Mouse (Mus musculus) hindbrain, embryonic 10.5 days (tissue): ENCODE measurements around the gene Emg1. TPM values are rescaled to one million over a fixed set of nuclear protein-coding genes. Genes with fewer than 3 reads are reported as not detected.
"Not testable (repeated sequence)": the region's sequence is repeated elsewhere in the genome, so short reads cannot be mapped to it uniquely, and the experiment has no call there.

Source experiments
- DNase-seq: peaks from one replicate; pipeline ENCODE4 v3.0.0-alpha.2; 2017; ENCODE audit warnings: low spot score
- H3K27ac ChIP-seq: fragments of 300-500 bp; sonication (generic); 2 replicates; pipeline ENCODE4 v1.5.1; 2016; ENCODE audit warnings: mild to moderate bottlenecking, moderate library complexity
- H3K27me3 ChIP-seq: fragments of 300-500 bp; sonication (generic); 2 replicates; pipeline ENCODE4 v1.6.1; 2016; ENCODE audit warnings: mild to moderate bottlenecking; ENCODE audit not compliant: poor library complexity, insufficient read depth, severe bottlenecking
- H3K36me3 ChIP-seq: fragments of 300-500 bp; sonication (generic); 2 replicates; pipeline ENCODE4 v1.6.1; 2016; ENCODE audit warnings: mild to moderate bottlenecking, moderate library complexity
- H3K4me1 ChIP-seq: fragments of 300-500 bp; sonication (generic); replicated peaks from 2 replicates; pipeline ENCODE4 v1.6.1; 2016; ENCODE audit warnings: mild to moderate bottlenecking
- H3K4me3 ChIP-seq: fragments of 300-500 bp; sonication (generic); 2 replicates; pipeline ENCODE4 v1.5.1; 2016; ENCODE audit warnings: mild to moderate bottlenecking, moderate library complexity
- H3K9me3 ChIP-seq: fragments of 300-500 bp; sonication (generic); 2 replicates; pipeline ENCODE4 v1.6.1; 2016; ENCODE audit warnings: mild to moderate bottlenecking, moderate library complexity
- WGBS: fragments of 180-500 bp; shearing (Covaris S2); methylation state at CpG from one replicate; pipeline ENCODE4 v1.1.7; 2016; 5-methylcytosine and 5-hydroxymethylcytosine counted together
- polyA plus RNA-seq: library from polyadenylated mRNA; unstranded; fragments of >200 nt; fragmentation: Nextera tagmentation; extraction: Ambion mirVana; gene quantifications from 2 replicates; pipeline ENCODE4 v1.2.1, GENCODE M21; 2016

Emg1 gene
- polyA plus RNA-seq, 1 experiment from 2014 or later = 215 TPM

GRCm38 (mm10) chr6:124698751-124699150, 13.2 kb downstream of the Emg1 start:
- no peak overlapping the region for H3K4me3 ChIP-seq
- no peaks in the 10 kb centered on the region for H3K9me3 ChIP-seq
- peaks cover 64% of the 10 kb centered on the region for H3K36me3 ChIP-seq
- no peak overlapping the region for H3K27ac ChIP-seq
- DNase-seq = no peak
- no peaks in the 10 kb centered on the region for H3K27me3 ChIP-seq
- H3K4me1 ChIP-seq = peaks cover 15% of the 10 kb centered on the region
- 83% methylated on average over 6 of the region's 6 CpGs for WGBS

- Histone ChIP-seq H3K4me1 (peaks cover 15% of the 10 kb centered on the region), H3K9me3 (no peaks in the 10 kb centered on the region), H3K4me3 (no peak overlapping the region), H3K36me3 (peaks cover 42% of the 10 kb centered on the region), H3K27ac (no peak overlapping the region), H3K27me3 (no peaks in the 10 kb centered on the region)
- no peak for DNase-seq
- WGBS = 92% methylated on average over 7 of the region's 7 CpGs
These were observed 15.4 kb downstream of the Emg1 start for GRCm38 (mm10) chr6:124696441-124697150.

- H3K4me1 ChIP-seq = peaks cover 15% of the 10 kb centered on the region
- WGBS = 79% methylated on average over 15 of the region's 15 CpGs
- DNase-seq = no peak
These were observed 17.6 kb downstream of the Emg1 start for GRCm38 (mm10) chr6:124694166-124694955.

GRCm38 (mm10) chr6:124693243-124693981, 18.6 kb downstream of the Emg1 start:
- no peak for DNase-seq
- Histone ChIP-seq H3K27me3 (no peaks in the 10 kb centered on the region), H3K9me3 (no peaks in the 10 kb centered on the region), H3K4me3 (no peak overlapping the region), H3K4me1 (peaks cover 15% of the 10 kb centered on the region), H3K36me3 (peaks cover 10% of the 10 kb centered on the region), H3K27ac (no peak overlapping the region)
- WGBS = 75% methylated on average over 15 of the region's 15 CpGs

More at GRCm38 (mm10) chr6:124694166-124694955, 17.6 kb downstream of the Emg1 start:
- no peak overlapping the region for H3K4me3 ChIP-seq
- no peak overlapping the region; the same call in 1 of the 2 replicates for H3K27ac ChIP-seq
- peaks cover 20% of the 10 kb centered on the region for H3K36me3 ChIP-seq
- H3K9me3 ChIP-seq = no peaks in the 10 kb centered on the region
- no peaks in the 10 kb centered on the region for H3K27me3 ChIP-seq

GRCm38 (mm10) chr6:124690517-124690916, 21.5 kb downstream of the Emg1 start:
- peaks cover 10% of the 10 kb centered on the region for H3K4me1 ChIP-seq
- no peak for DNase-seq
- H3K36me3 ChIP-seq = peaks cover under 1% of the 10 kb centered on the region; the same call in 1 of the 2 replicates
- H3K27me3 ChIP-seq = no peaks in the 10 kb centered on the region
- WGBS = 96% methylated on average over 3 of the region's 3 CpGs
- no peaks in the 10 kb centered on the region for H3K9me3 ChIP-seq
- no peak overlapping the region for H3K27ac ChIP-seq
- no peak overlapping the region for H3K4me3 ChIP-seq

- H3K4me3 ChIP-seq = no peak overlapping the region
- H3K27me3 ChIP-seq = no peaks in the 10 kb centered on the region
- peaks cover 2% of the 10 kb centered on the region for H3K4me1 ChIP-seq
- H3K9me3 ChIP-seq = no peaks in the 10 kb centered on the region
- 93% methylated on average over 3 of the region's 3 CpGs for WGBS
- no peaks in the 10 kb centered on the region for H3K36me3 ChIP-seq
- no peak overlapping the region for H3K27ac ChIP-seq
- DNase-seq = no peak
These were observed 23.0 kb downstream of the Emg1 start for GRCm38 (mm10) chr6:124689011-124689410.

- Histone ChIP-seq H3K27me3 (no peaks in the 10 kb centered on the region), H3K27ac (no peak overlapping the region), H3K4me3 (no peak overlapping the region), H3K36me3 (no peaks in the 10 kb centered on the region), H3K4me1 (no peaks in the 10 kb centered on the region), H3K9me3 (no peaks in the 10 kb centered on the region)
- 90% methylated on average over 8 of the region's 8 CpGs for WGBS
- DNase-seq = no peak
These were observed 23.7 kb downstream of the Emg1 start for GRCm38 (mm10) chr6:124688151-124688758.

GRCm38 (mm10) chr6:124686644-124687043, 25.3 kb downstream of the Emg1 start:
- H3K27me3 ChIP-seq, H3K36me3 ChIP-seq, DNase-seq, H3K4me1 ChIP-seq, H3K27ac ChIP-seq, H3K4me3 ChIP-seq, H3K9me3 ChIP-seq: not testable (repeated sequence)
- WGBS = 74% methylated on average over 1 of the region's 1 CpGs

- 90% methylated on average over 12 of the region's 12 CpGs for WGBS
- no peak for DNase-seq
- Histone ChIP-seq H3K4me1 (no peaks in the 10 kb centered on the region), H3K27ac (no peak overlapping the region), H3K9me3 (no peaks in the 10 kb centered on the region), H3K4me3 (no peak overlapping the region), H3K36me3 (no peaks in the 10 kb centered on the region), H3K27me3 (no peaks in the 10 kb centered on the region)
These were observed 26.2 kb downstream of the Emg1 start for GRCm38 (mm10) chr6:124685606-124686386.

- H3K4me3 ChIP-seq = no peak overlapping the region
- H3K27me3 ChIP-seq = no peaks in the 10 kb centered on the region
- no peaks in the 10 kb centered on the region for H3K4me1 ChIP-seq
- no peaks in the 10 kb centered on the region for H3K9me3 ChIP-seq
- no peaks in the 10 kb centered on the region for H3K36me3 ChIP-seq
- no peak overlapping the region for H3K27ac ChIP-seq
- DNase-seq = no peak
- WGBS = 92% methylated on average over 14 of the region's 14 CpGs
These were observed 28.2 kb downstream of the Emg1 start for GRCm38 (mm10) chr6:124683591-124684417.

GRCm38 (mm10) chr6:124682291-124682690, 29.7 kb downstream of the Emg1 start:
- H3K27me3 ChIP-seq, H3K4me3 ChIP-seq, DNase-seq, H3K36me3 ChIP-seq, H3K4me1 ChIP-seq, H3K27ac ChIP-seq, H3K9me3 ChIP-seq: not testable (repeated sequence)
- 76% methylated on average over 6 of the region's 6 CpGs for WGBS
